Mouse (Mus musculus) MEL (cell line): ENCODE data around the gene Dusp2.

Experiments used
- CTCF ChIP-seq, 3 experiments: IDR thresholded peaks in 2 of 3; conservative IDR thresholded peaks in 1 of 3; 2 replicates each; pipeline ENCODE4 v1.5.1; 2011 to 2012; ENCODE audit warnings: low read length in 3 of 3, low read depth in 2 of 3, mild to moderate bottlenecking in 2 of 3, improper control_type of control experiment in 1 of 3, inconsistent platforms in 1 of 3, mixed read lengths in 1 of 3, moderate library complexity in 1 of 3; ENCODE audit not compliant: control insufficient read depth in 1 of 3, insufficient read depth in 1 of 3, poor library complexity in 1 of 3, severe bottlenecking in 1 of 3
- E2F4 ChIP-seq: IDR thresholded peaks from 2 replicates; pipeline ENCODE4 v1.6.1; 2011; ENCODE audit warnings: low read depth, low read length, improper control_type of control experiment, borderline replicate concordance
- ELF1 ChIP-seq: IDR thresholded peaks from 2 replicates; pipeline ENCODE4 v1.6.1; 2014; ENCODE audit warnings: low read depth, mild to moderate bottlenecking, inconsistent platforms, low read length, improper control_type of control experiment, moderate library complexity
- EP300 ChIP-seq, 2 experiments: IDR thresholded peaks; 2 replicates each; pipeline ENCODE4 v1.6.1; 2011; ENCODE audit warnings: improper control_type of control experiment in 2 of 2, low read length in 2 of 2, low read depth in 1 of 2, mild to moderate bottlenecking in 1 of 2
- GATA1 ChIP-seq: IDR thresholded peaks from 2 replicates; pipeline ENCODE4 v1.6.1; 2011; ENCODE audit warnings: low read depth, low read length, improper control_type of control experiment
- HCFC1 ChIP-seq: IDR thresholded peaks from 2 replicates; pipeline ENCODE4 v1.6.1; 2012; ENCODE audit warnings: low read depth, mild to moderate bottlenecking, inconsistent platforms, low read length, improper control_type of control experiment, moderate library complexity
- MAX ChIP-seq: IDR thresholded peaks from 2 replicates; pipeline ENCODE4 v1.6.1; 2011; ENCODE audit warnings: low read length, improper control_type of control experiment
- MAZ ChIP-seq: IDR thresholded peaks from 2 replicates; pipeline ENCODE4 v1.6.1; 2012; ENCODE audit warnings: low read depth, mild to moderate bottlenecking, inconsistent platforms, low read length, improper control_type of control experiment
- MEF2A ChIP-seq: IDR thresholded peaks from 2 replicates; pipeline ENCODE4 v1.6.1; 2014; ENCODE audit warnings: low read depth, mild to moderate bottlenecking, inconsistent platforms, low read length, improper control_type of control experiment; ENCODE audit not compliant: poor library complexity, insufficient replicate concordance, severe bottlenecking; ENCODE audit errors: extremely low read depth
- POLR2A ChIP-seq, 2 experiments: IDR thresholded peaks; 2 replicates each; pipeline ENCODE4 v1.6.1; 2011 to 2012; ENCODE audit warnings: low read length in 2 of 2, mild to moderate bottlenecking in 2 of 2, control low read depth in 1 of 2, improper control_type of control experiment in 1 of 2, low read depth in 1 of 2, moderate library complexity in 1 of 2; ENCODE audit not compliant: control insufficient read depth in 1 of 2, insufficient read depth in 1 of 2, poor library complexity in 1 of 2
- RAD21 ChIP-seq: IDR thresholded peaks from 2 replicates; pipeline ENCODE4 v1.6.1; 2011; ENCODE audit warnings: mild to moderate bottlenecking, low read depth, low read length, improper control_type of control experiment
- TBP ChIP-seq: IDR thresholded peaks from 2 replicates; pipeline ENCODE4 v1.8.0; 2011; ENCODE audit warnings: low read depth, low read length, improper control_type of control experiment
- USF1 ChIP-seq: IDR thresholded peaks from 2 replicates; pipeline ENCODE4 v1.6.1; 2014; ENCODE audit warnings: low read depth, mild to moderate bottlenecking, inconsistent platforms, low read length, improper control_type of control experiment, moderate library complexity

GRCm38 (mm10) chr2:127313878-127314277 is 22.1 kb upstream of the Dusp2 start:
- TF ChIP-seq EP300 (IDR thresholded peaks at IDR 0.05; ENCODE audit: low read depth in 1 of 2, low read length in 2 of 2) (no peak), CTCF (IDR thresholded peaks at IDR 0.05 in 2 of 3, conservative IDR thresholded peaks at IDR 0.05 in 1 of 3; ENCODE audit: control insufficient read depth in 1 of 3, insufficient read depth in 1 of 3, low read depth in 2 of 3, low read length in 3 of 3, poor library complexity in 1 of 3, severe bottlenecking in 1 of 3) (peak in 1 of 3 experiments; percentile 22; a peak in 1 of 6 replicates), USF1 (no peak), E2F4 (no peak), GATA1 (no peak), POLR2A (IDR thresholded peaks at IDR 0.05; ENCODE audit: control insufficient read depth in 1 of 2, insufficient read depth in 1 of 2, low read depth in 1 of 2, low read length in 2 of 2, poor library complexity in 1 of 2) (no peak), HCFC1 (no peak), RAD21 (no peak), MEF2A (no peak), MAX (no peak), MAZ (no peak), TBP (no peak), ELF1 (no peak)
